Mouse (Mus musculus) limb, embryonic 10.5 days (tissue): ENCODE data around the gene Fam20b. TPM values are rescaled to one million over a fixed set of nuclear protein-coding genes. Genes with fewer than 3 reads are reported as not detected.
A peak's percentile ranks its signal among the peaks of the same experiment; 100 is the strongest.

ENCODE experiments used
- DNase-seq: peaks from one replicate; pipeline ENCODE4 v3.0.0-alpha.2; 2017; ENCODE audit warnings: low spot score
- H3K27ac ChIP-seq: fragments of 300-500 bp; sonication (generic); 2 replicates; pipeline ENCODE4 v1.5.1; 2016; ENCODE audit warnings: mild to moderate bottlenecking
- H3K27me3 ChIP-seq: fragments of 300-500 bp; sonication (generic); 2 replicates; pipeline ENCODE4 v1.6.1; 2016; ENCODE audit warnings: low read depth, mild to moderate bottlenecking; ENCODE audit not compliant: poor library complexity, severe bottlenecking
- H3K36me3 ChIP-seq: fragments of 300-500 bp; sonication (generic); 2 replicates; pipeline ENCODE4 v1.6.1; 2016; ENCODE audit warnings: mild to moderate bottlenecking, moderate library complexity
- H3K4me1 ChIP-seq: fragments of 300-500 bp; sonication (generic); 2 replicates; pipeline ENCODE4 v1.6.1; 2016
- H3K4me3 ChIP-seq: fragments of 300-500 bp; sonication (generic); 2 replicates; pipeline ENCODE4 v1.5.1; 2016; ENCODE audit warnings: mild to moderate bottlenecking, moderate library complexity
- H3K9me3 ChIP-seq: fragments of 300-500 bp; sonication (generic); replicated peaks from 2 replicates; pipeline ENCODE4 v1.6.1; 2016; ENCODE audit warnings: mild to moderate bottlenecking
- WGBS: fragments of 180-500 bp; shearing (Covaris S2); methylation state at CpG from one replicate; pipeline ENCODE4 v1.1.7; 2016; 5-methylcytosine and 5-hydroxymethylcytosine counted together
- polyA plus RNA-seq: library from polyadenylated mRNA; unstranded; fragments of >200 nt; fragmentation: Nextera tagmentation; extraction: Ambion mirVana; gene quantifications from 2 replicates; pipeline ENCODE4 v1.2.1, GENCODE M21; 2016

The Fam20b gene
- polyA plus RNA-seq, 1 experiment from 2014 or later = 19.9 TPM

- no peak for DNase-seq
- H3K27me3 ChIP-seq = no peaks in the 10 kb centered on the region
Observed at GRCm38 (mm10) chr1:156659906-156660659, 58.8 kb downstream of the Fam20b start.

DNA sequence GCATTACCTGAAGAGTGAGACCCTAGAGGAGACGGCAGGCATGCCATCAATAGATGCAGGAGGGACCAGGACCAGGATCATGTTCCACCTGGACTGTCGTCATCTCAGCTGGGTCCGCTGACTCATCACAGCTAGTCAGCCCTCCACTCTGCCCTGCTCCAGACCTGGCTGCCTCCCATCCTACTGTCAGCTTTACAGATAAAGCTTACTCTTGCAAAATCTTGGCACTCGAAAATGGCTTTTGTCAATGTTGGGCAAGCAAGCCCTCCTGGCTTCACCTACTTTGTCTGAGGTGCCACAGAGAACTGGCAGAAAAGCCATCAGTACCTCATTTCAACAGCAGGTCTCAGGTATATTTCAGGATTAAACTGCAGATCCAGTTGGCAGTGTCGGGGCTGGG, 60.2 kb downstream of the Fam20b start:
- Histone ChIP-seq H3K4me3 (no peak overlapping the region), H3K36me3 (0 out of 2 replicates have a peak, but pooled peaks cover 7% of the 10 kb centered on the region), H3K4me1 (peaks cover 19% of the 10 kb centered on the region), H3K9me3 (no peaks in the 10 kb centered on the region), H3K27me3 (no peaks in the 10 kb centered on the region), H3K27ac (no peak overlapping the region)
- 86% methylated on average over 5 of the region's 5 CpGs for WGBS
- no peak for DNase-seq

More at GRCm38 (mm10) chr1:156659906-156660659, 58.8 kb downstream of the Fam20b start:
- Histone ChIP-seq H3K4me1 (peaks cover 9% of the 10 kb centered on the region), H3K36me3 (0 out of 2 replicates have a peak, but pooled peaks cover 7% of the 10 kb centered on the region), H3K27ac (no peak overlapping the region), H3K9me3 (no peaks in the 10 kb centered on the region), H3K4me3 (no peak overlapping the region)
- WGBS = 84% methylated on average over 13 of the region's 13 CpGs

GRCm38 (mm10) chr1:156657523-156657922, 61.4 kb downstream of the Fam20b start:
- DNase-seq = no peak

DNA sequence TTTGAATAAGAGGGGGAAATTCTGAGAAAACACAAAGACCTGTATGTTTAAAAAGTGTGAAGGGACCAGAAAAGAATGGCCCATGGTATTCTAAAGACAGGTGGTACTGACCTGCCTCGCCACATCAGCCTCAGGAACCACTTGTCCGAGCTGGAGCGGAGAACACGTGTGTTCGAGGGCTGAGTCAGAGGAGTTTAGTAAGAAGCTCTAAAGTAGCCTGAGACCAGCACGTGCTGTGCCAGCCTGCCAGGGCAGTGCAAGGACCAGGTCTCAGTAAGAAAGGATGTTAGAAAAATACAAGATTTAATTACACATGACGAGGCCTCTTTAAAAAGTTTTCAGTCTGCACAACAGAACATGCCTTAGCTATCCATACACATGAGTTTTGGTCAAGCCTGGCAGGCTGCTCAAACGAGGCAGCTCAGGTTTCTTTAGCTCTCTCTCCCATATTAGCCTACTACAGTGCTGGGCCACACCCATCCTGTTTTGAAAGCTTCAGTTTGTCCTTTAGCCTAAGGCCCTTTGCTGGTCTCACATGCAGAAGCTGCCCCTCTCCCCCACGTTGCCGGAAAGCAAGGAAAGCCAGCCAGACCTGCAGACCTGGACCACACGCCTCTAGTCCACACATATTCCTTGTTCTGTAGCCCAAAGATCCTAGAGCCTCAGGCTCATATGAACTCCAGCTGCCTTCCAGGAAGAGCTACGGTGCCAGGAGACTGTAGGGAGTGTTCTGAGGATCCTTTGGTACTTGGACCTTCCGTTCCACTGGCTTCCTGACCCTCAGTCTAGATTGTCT, 64.0 kb downstream of the Fam20b start:
- DNase-seq = no peak
- no peaks in the 10 kb centered on the region for H3K27me3 ChIP-seq
- peaks cover 13% of the 10 kb centered on the region for H3K4me1 ChIP-seq
- H3K36me3 ChIP-seq = 0 out of 2 replicates have a peak, but pooled peaks cover 2% of the 10 kb centered on the region
- peak overlapping the region; percentile 19; the same call in 1 of the 2 replicates for H3K27ac ChIP-seq
- no peaks in the 10 kb centered on the region for H3K9me3 ChIP-seq
- no peak overlapping the region for H3K4me3 ChIP-seq
- WGBS = 80% methylated on average over 13 of the region's 13 CpGs

More at GRCm38 (mm10) chr1:156657523-156657922, 61.4 kb downstream of the Fam20b start:
- 91% methylated on average over 4 of the region's 4 CpGs for WGBS
- Histone ChIP-seq H3K27me3 (no peaks in the 10 kb centered on the region), H3K36me3 (0 out of 2 replicates have a peak, but pooled peaks cover 7% of the 10 kb centered on the region), H3K27ac (no peak overlapping the region), H3K4me3 (no peak overlapping the region), H3K9me3 (no peaks in the 10 kb centered on the region), H3K4me1 (peaks cover 19% of the 10 kb centered on the region)

- Histone ChIP-seq H3K4me1 (peaks cover 13% of the 10 kb centered on the region), H3K27me3 (no peaks in the 10 kb centered on the region), H3K36me3 (peaks cover 6% of the 10 kb centered on the region), H3K4me3 (no peak overlapping the region), H3K27ac (no peak overlapping the region), H3K9me3 (no peaks in the 10 kb centered on the region)
- DNase-seq = no peak
- WGBS = 76% methylated on average over 6 of the region's 6 CpGs
Observed at GRCm38 (mm10) chr1:156652189-156652822, 66.6 kb downstream of the Fam20b start.

DNA sequence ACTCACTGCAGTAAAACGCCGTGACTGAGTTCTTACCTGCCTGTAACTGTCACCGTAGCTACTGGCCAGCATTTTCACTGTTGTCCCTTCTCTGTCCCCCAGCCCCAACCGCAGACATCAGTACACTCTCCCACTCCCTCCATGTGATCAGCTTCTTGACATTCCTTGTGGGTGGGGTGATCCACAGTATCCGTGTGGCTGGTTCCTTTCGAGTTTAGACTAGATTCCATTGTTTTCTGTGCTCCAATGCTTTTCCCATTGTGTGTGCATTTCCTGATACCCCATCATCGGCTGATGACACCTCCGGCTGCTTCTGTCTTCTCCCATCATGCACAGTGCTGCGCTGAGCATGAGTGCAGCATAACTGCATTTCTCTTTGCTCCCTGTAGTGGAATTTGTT, 68.3 kb downstream of the Fam20b start:
- H3K36me3 ChIP-seq = peaks cover 14% of the 10 kb centered on the region
- no peaks in the 10 kb centered on the region for H3K9me3 ChIP-seq
- no peaks in the 10 kb centered on the region for H3K27me3 ChIP-seq
- H3K4me3 ChIP-seq = no peak overlapping the region
- no peak overlapping the region for H3K27ac ChIP-seq
- DNase-seq = no peak
- WGBS = 90% methylated on average over 9 of the region's 9 CpGs
- H3K4me1 ChIP-seq = peaks cover 17% of the 10 kb centered on the region

DNA sequence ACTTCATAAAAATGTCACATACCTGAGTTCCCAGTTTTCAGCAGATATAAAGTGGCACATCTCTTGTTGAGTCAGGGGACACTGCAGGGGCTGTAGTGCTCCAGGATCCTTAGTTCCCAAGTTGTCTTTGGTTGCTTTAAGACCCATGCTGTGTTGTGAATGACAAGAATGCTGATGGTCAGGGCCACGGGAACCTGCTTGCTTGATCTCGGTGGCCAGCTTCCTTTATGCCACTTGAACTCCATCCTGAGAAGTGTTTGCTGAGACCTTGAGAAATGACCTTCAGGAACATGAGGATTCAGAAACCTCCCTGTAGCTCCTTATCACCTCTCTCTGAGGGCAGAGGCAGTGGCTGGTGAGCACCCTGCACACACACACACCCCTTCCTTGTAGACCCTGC, 70.2 kb downstream of the Fam20b start:
- Histone ChIP-seq H3K36me3 (peaks cover 13% of the 10 kb centered on the region), H3K9me3 (no peaks in the 10 kb centered on the region), H3K27me3 (no peaks in the 10 kb centered on the region), H3K4me1 (peaks cover 22% of the 10 kb centered on the region), H3K4me3 (no peak overlapping the region), H3K27ac (no peak overlapping the region)
- DNase-seq = no peak
- 49% methylated on average over 2 of the region's 2 CpGs for WGBS

DNA sequence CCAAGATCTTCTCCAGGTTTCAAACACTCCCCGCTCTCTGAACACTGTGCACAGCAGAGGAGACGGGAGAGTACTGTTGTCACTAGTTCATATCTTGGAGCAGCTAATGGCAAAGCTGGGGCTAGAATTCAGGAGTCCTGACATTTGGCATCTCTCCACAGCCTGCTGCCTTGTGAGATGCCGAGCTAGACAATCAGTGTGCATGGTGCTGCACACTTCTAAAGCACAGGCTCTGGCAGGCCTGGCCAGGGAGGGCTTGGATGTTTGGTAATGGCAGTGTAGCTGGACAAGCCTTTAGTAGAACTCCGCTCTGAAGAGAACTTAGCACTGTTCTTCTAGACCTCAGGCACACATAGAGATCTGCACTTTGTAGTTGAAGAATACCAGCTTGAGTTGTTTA, 72.9 kb downstream of the Fam20b start:
- 89% methylated on average over 4 of the region's 4 CpGs for WGBS
- Histone ChIP-seq H3K27me3 (no peaks in the 10 kb centered on the region), H3K36me3 (peaks cover 40% of the 10 kb centered on the region), H3K4me3 (no peak overlapping the region), H3K4me1 (peaks cover 39% of the 10 kb centered on the region), H3K27ac (no peak overlapping the region), H3K9me3 (no peaks in the 10 kb centered on the region)
- DNase-seq = no peak

GRCm38 (mm10) chr1:156644780-156645523, 73.9 kb downstream of the Fam20b start:
- WGBS = 73% methylated on average over 13 of the region's 13 CpGs
- no peak for DNase-seq
- Histone ChIP-seq H3K4me3 (no peak overlapping the region), H3K4me1 (peaks cover 39% of the 10 kb centered on the region), H3K27ac (no peak overlapping the region), H3K36me3 (peaks cover 50% of the 10 kb centered on the region), H3K9me3 (no peaks in the 10 kb centered on the region), H3K27me3 (no peaks in the 10 kb centered on the region)

DNA sequence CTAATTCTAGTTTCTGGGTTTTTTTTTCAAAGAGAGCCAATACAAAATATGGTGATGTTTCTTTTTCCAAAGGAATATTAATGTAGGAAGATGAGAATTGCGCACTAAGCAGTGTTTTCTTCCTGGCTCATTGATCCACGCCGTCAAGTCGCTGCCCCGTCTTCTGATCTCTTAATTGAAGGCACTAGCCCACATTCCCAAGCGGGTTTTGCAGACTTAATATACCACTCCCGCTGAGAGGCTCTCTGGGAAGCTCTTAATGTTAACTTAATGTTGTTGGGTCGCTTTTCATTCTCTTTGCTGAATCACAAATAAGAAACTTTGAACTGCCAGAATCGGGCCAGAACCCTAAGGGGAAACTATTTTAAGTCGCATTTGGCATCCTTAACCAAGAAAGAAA, 74.8 kb downstream of the Fam20b start:
- Histone ChIP-seq H3K9me3 (no peaks in the 10 kb centered on the region), H3K27me3 (no peaks in the 10 kb centered on the region), H3K27ac (no peak overlapping the region), H3K4me1 (peaks cover 39% of the 10 kb centered on the region), H3K36me3 (peaks cover 58% of the 10 kb centered on the region), H3K4me3 (no peak overlapping the region)
- DNase-seq = no peak
- WGBS = 56% methylated on average over 10 of the region's 10 CpGs

- Histone ChIP-seq H3K9me3 (no peaks in the 10 kb centered on the region), H3K4me3 (no peak overlapping the region), H3K4me1 (peaks cover 39% of the 10 kb centered on the region), H3K36me3 (peaks cover 65% of the 10 kb centered on the region), H3K27ac (no peak overlapping the region), H3K27me3 (no peaks in the 10 kb centered on the region)
- WGBS = 76% methylated on average over 12 of the region's 12 CpGs
- DNase-seq = no peak
Observed at GRCm38 (mm10) chr1:156642813-156643212, 76.1 kb downstream of the Fam20b start.

- WGBS = 89% methylated on average over 10 of the region's 10 CpGs
- no peak overlapping the region for H3K27ac ChIP-seq
- no peak overlapping the region for H3K4me3 ChIP-seq
- no peak for DNase-seq
- H3K36me3 ChIP-seq = peaks cover 65% of the 10 kb centered on the region
- no peaks in the 10 kb centered on the region for H3K27me3 ChIP-seq
- H3K9me3 ChIP-seq = no peaks in the 10 kb centered on the region
- peaks cover 39% of the 10 kb centered on the region for H3K4me1 ChIP-seq
Observed at GRCm38 (mm10) chr1:156641808-156642207, 77.1 kb downstream of the Fam20b start.
